Mouse (Mus musculus) small intestine, adult 2 months (tissue): Measurements from ENCODE around the gene Gm11084.

Experiments
- CTCF ChIP-seq: fragments of 200-500 bp; IDR thresholded peaks from 2 replicates; pipeline ENCODE4 v1.5.1; 2012; ENCODE audit warnings: low read depth, mild to moderate bottlenecking, control low read depth, inconsistent platforms, low read length, moderate library complexity, mixed read lengths; ENCODE audit not compliant: insufficient replicate concordance, insufficient read length; ENCODE audit errors: extremely low read depth
- POLR2A ChIP-seq: fragments of 200-500 bp; IDR thresholded peaks from 2 replicates; pipeline ENCODE4 v1.6.1; 2012; ENCODE audit warnings: low read depth, mild to moderate bottlenecking, control low read depth, inconsistent platforms, low read length, moderate library complexity

- TF ChIP-seq POLR2A: no peak
- TF ChIP-seq CTCF: no peak
These were observed 15.5 kb upstream of the Gm11084 start for GRCm38 (mm10) chr2:73001994-73002393.
